Mouse (Mus musculus): Measurements from ENCODE around the gene Rmdn3. TPM values are rescaled to one million over a fixed set of nuclear protein-coding genes. Genes with fewer than 3 reads are reported as not detected.
A peak's percentile ranks its signal among the peaks of the same experiment; 100 is the strongest.

Rmdn3 gene
- polyA plus RNA-seq, 1 experiment from 2014 or later, result 42.9 TPM

GRCm38 (mm10) chr2:119190969-119191368 is 34.1 kb upstream of the Rmdn3 start:
- Histone ChIP-seq H3K27ac (ENCODE audit: low read length) (no peak overlapping the region), H3K4me2 (ENCODE audit: low read depth, low read length) (no peak overlapping the region), H3K9me3 (replicated peaks; ENCODE audit: control insufficient read depth, low read length) (no peaks in the 10 kb centered on the region), H3K4me1 (ENCODE audit: control insufficient read depth, insufficient read depth, low read length) (0 out of 2 replicates have a peak, but pooled peaks cover 3% of the 10 kb centered on the region), H3K4me3 (replicated peaks; ENCODE audit: low read length) (no peak overlapping the region), H3K36me3 (ENCODE audit: control insufficient read depth, insufficient read depth, low read length) (no peaks in the 10 kb centered on the region), H3K27me3 (ENCODE audit: control insufficient read depth, insufficient read depth, low read length) (no peaks in the 10 kb centered on the region), H3K9ac (ENCODE audit: low read length) (no peak overlapping the region)
- no peak for ATAC-seq (ENCODE audit: insufficient read depth, low FRiP score)
- 75% methylated on average over 5 of the region's 5 CpGs for WGBS

GRCm38 (mm10) chr2:119189029-119189710 is 32.3 kb upstream of the Rmdn3 start:
- H3K9me3 ChIP-seq (replicated peaks; ENCODE audit: control insufficient read depth, low read length), result no peaks in the 10 kb centered on the region
- peak overlapping the region; percentile 41 for H3K4me3 ChIP-seq (replicated peaks; ENCODE audit: low read length)
- no peaks in the 10 kb centered on the region for H3K27me3 ChIP-seq (ENCODE audit: control insufficient read depth, insufficient read depth, low read length)
- no peaks in the 10 kb centered on the region for H3K36me3 ChIP-seq (ENCODE audit: control insufficient read depth, insufficient read depth, low read length)
- peak; percentile 87 for ATAC-seq (ENCODE audit: insufficient read depth, low FRiP score)
- 7% methylated on average over 15 of the region's 15 CpGs for WGBS
- no peak overlapping the region for H3K27ac ChIP-seq (ENCODE audit: low read length)
- H3K9ac ChIP-seq (ENCODE audit: low read length), result 0 out of 2 replicates have a peak overlapping the region, but pooled peaks have one; percentile 36
- H3K4me2 ChIP-seq (ENCODE audit: low read depth, low read length), result peak overlapping the region; percentile 67
- 0 out of 2 replicates have a peak, but pooled peaks cover 3% of the 10 kb centered on the region for H3K4me1 ChIP-seq (ENCODE audit: control insufficient read depth, insufficient read depth, low read length)

- H3K4me1 ChIP-seq (ENCODE audit: control insufficient read depth, insufficient read depth, low read length), result no peaks in the 10 kb centered on the region
- H3K9ac ChIP-seq (ENCODE audit: low read length), result no peak overlapping the region
- no peaks in the 10 kb centered on the region for H3K27me3 ChIP-seq (ENCODE audit: control insufficient read depth, insufficient read depth, low read length)
- 88% methylated on average over 7 of the region's 7 CpGs for WGBS
- H3K36me3 ChIP-seq (ENCODE audit: control insufficient read depth, insufficient read depth, low read length), result no peaks in the 10 kb centered on the region
- H3K4me3 ChIP-seq (replicated peaks; ENCODE audit: low read length), result no peak overlapping the region
- ATAC-seq (ENCODE audit: insufficient read depth, low FRiP score), result no peak
- no peaks in the 10 kb centered on the region for H3K9me3 ChIP-seq (replicated peaks; ENCODE audit: control insufficient read depth, low read length)
- no peak overlapping the region for H3K27ac ChIP-seq (ENCODE audit: low read length)
- H3K4me2 ChIP-seq (ENCODE audit: low read depth, low read length), result no peak overlapping the region
Measured at GRCm38 (mm10) chr2:119182914-119183313, 26.1 kb upstream of the Rmdn3 start.

GRCm38 (mm10) chr2:119177384-119177939 is 20.6 kb upstream of the Rmdn3 start:
- no peaks in the 10 kb centered on the region for H3K27me3 ChIP-seq (ENCODE audit: control insufficient read depth, insufficient read depth, low read length)
- no peak for ATAC-seq (ENCODE audit: insufficient read depth, low FRiP score)
- no peaks in the 10 kb centered on the region for H3K9me3 ChIP-seq (replicated peaks; ENCODE audit: control insufficient read depth, low read length)
- H3K4me1 ChIP-seq (ENCODE audit: control insufficient read depth, insufficient read depth, low read length), result peaks cover 13% of the 10 kb centered on the region; the same call in 1 of the 2 replicates
- no peak overlapping the region for H3K9ac ChIP-seq (ENCODE audit: low read length)
- H3K4me2 ChIP-seq (ENCODE audit: low read depth, low read length), result no peak overlapping the region
- no peak overlapping the region for H3K4me3 ChIP-seq (replicated peaks; ENCODE audit: low read length)
- no peak overlapping the region for H3K27ac ChIP-seq (ENCODE audit: low read length)
- WGBS, result 92% methylated on average over 5 of the region's 5 CpGs
- no peaks in the 10 kb centered on the region for H3K36me3 ChIP-seq (ENCODE audit: control insufficient read depth, insufficient read depth, low read length)

- no peaks in the 10 kb centered on the region; the same call in 1 of the 2 replicates for H3K36me3 ChIP-seq (ENCODE audit: control insufficient read depth, insufficient read depth, low read length)
- H3K9me3 ChIP-seq (replicated peaks; ENCODE audit: control insufficient read depth, low read length), result no peaks in the 10 kb centered on the region
- no peak overlapping the region for H3K4me3 ChIP-seq (replicated peaks; ENCODE audit: low read length)
- ATAC-seq (ENCODE audit: insufficient read depth, low FRiP score), result no peak
- H3K27ac ChIP-seq (ENCODE audit: low read length), result no peak overlapping the region
- H3K4me2 ChIP-seq (ENCODE audit: low read depth, low read length), result no peak overlapping the region
- peaks cover 15% of the 10 kb centered on the region; the same call in 1 of the 2 replicates for H3K4me1 ChIP-seq (ENCODE audit: control insufficient read depth, insufficient read depth, low read length)
- no peaks in the 10 kb centered on the region for H3K27me3 ChIP-seq (ENCODE audit: control insufficient read depth, insufficient read depth, low read length)
- WGBS, result 65% methylated on average over 3 of the region's 3 CpGs
- no peak overlapping the region for H3K9ac ChIP-seq (ENCODE audit: low read length)
Measured at GRCm38 (mm10) chr2:119176761-119177160, 19.9 kb upstream of the Rmdn3 start.

- no peak overlapping the region for H3K27ac ChIP-seq (ENCODE audit: low read length)
- no peaks in the 10 kb centered on the region for H3K9me3 ChIP-seq (replicated peaks; ENCODE audit: control insufficient read depth, low read length)
- H3K4me1 ChIP-seq (ENCODE audit: control insufficient read depth, insufficient read depth, low read length), result peaks cover 15% of the 10 kb centered on the region; the same call in 1 of the 2 replicates
- 59% methylated on average over 6 of the region's 6 CpGs for WGBS
- no peak overlapping the region for H3K4me3 ChIP-seq (replicated peaks; ENCODE audit: low read length)
- no peak for ATAC-seq (ENCODE audit: insufficient read depth, low FRiP score)
- no peak overlapping the region for H3K4me2 ChIP-seq (ENCODE audit: low read depth, low read length)
- H3K36me3 ChIP-seq (ENCODE audit: control insufficient read depth, insufficient read depth, low read length), result no peaks in the 10 kb centered on the region; the same call in 1 of the 2 replicates
- no peaks in the 10 kb centered on the region for H3K27me3 ChIP-seq (ENCODE audit: control insufficient read depth, insufficient read depth, low read length)
- H3K9ac ChIP-seq (ENCODE audit: low read length), result no peak overlapping the region
Measured at GRCm38 (mm10) chr2:119175614-119176013, 18.8 kb upstream of the Rmdn3 start.

GRCm38 (mm10) chr2:119174866-119175265 is 18.0 kb upstream of the Rmdn3 start:
- ATAC-seq (ENCODE audit: insufficient read depth, low FRiP score), result no peak

GRCm38 (mm10) chr2:119173991-119174651 is 17.3 kb upstream of the Rmdn3 start, which contains the start of gene Gm14137:
Gene Gm14137, plus strand, starts transcription at chr2:119174509.
- Histone ChIP-seq H3K4me3 (replicated peaks; ENCODE audit: low read length) (no peak within 1 kb of the TSS), H3K4me2 (ENCODE audit: low read depth, low read length) (no peak within 1 kb of the TSS), H3K27ac (ENCODE audit: low read length) (peak within 1 kb of the TSS; percentile 54; the same call in 1 of the 2 replicates), H3K9ac (ENCODE audit: low read length) (peak within 1 kb of the TSS; percentile 13; the same call in 1 of the 2 replicates), H3K36me3 (ENCODE audit: control insufficient read depth, insufficient read depth, low read length) (no peaks in the 10 kb centered on the region; the same call in 1 of the 2 replicates), H3K27me3 (ENCODE audit: control insufficient read depth, insufficient read depth, low read length) (no peaks in the 10 kb centered on the region), H3K4me1 (ENCODE audit: control insufficient read depth, insufficient read depth, low read length) (peaks cover 15% of the 10 kb centered on the region; the same call in 1 of the 2 replicates), H3K9me3 (replicated peaks; ENCODE audit: control insufficient read depth, low read length) (no peaks in the 10 kb centered on the region)
- 62% methylated on average over 8 of the region's 8 CpGs for WGBS
- ATAC-seq (ENCODE audit: insufficient read depth, low FRiP score), result peak; percentile 48; the same call in 1 of the 2 replicates

More at GRCm38 (mm10) chr2:119174866-119175265, 18.0 kb upstream of the Rmdn3 start:
- Histone ChIP-seq H3K4me3 (replicated peaks; ENCODE audit: low read length) (no peak overlapping the region), H3K9ac (ENCODE audit: low read length) (peak overlapping the region; percentile 13; the same call in 1 of the 2 replicates), H3K36me3 (ENCODE audit: control insufficient read depth, insufficient read depth, low read length) (no peaks in the 10 kb centered on the region; the same call in 1 of the 2 replicates), H3K4me2 (ENCODE audit: low read depth, low read length) (no peak overlapping the region), H3K27me3 (ENCODE audit: control insufficient read depth, insufficient read depth, low read length) (no peaks in the 10 kb centered on the region), H3K4me1 (ENCODE audit: control insufficient read depth, insufficient read depth, low read length) (peaks cover 15% of the 10 kb centered on the region; the same call in 1 of the 2 replicates), H3K27ac (ENCODE audit: low read length) (peak overlapping the region; percentile 54; the same call in 1 of the 2 replicates), H3K9me3 (replicated peaks; ENCODE audit: control insufficient read depth, low read length) (no peaks in the 10 kb centered on the region)
- 70% methylated on average over 14 of the region's 14 CpGs for WGBS
